Mouse (Mus musculus) neutrophil, adult 5-6 weeks (primary cell): ENCODE measurements around the gene Gm14393. TPM values are rescaled to one million over a fixed set of nuclear protein-coding genes. Genes with fewer than 3 reads are reported as not detected.
"Not testable (repeated sequence)": the region's sequence is repeated elsewhere in the genome, so short reads cannot be mapped to it uniquely, and the experiment has no call there.

Source experiments
- ATAC-seq: fragments of 151-379, 151-347 bp; 2 replicates; pipeline ENCODE4 v1.8.0; 2017; ENCODE audit warnings: mild to moderate bottlenecking, moderate TSS enrichment; ENCODE audit not compliant: insufficient number of reproducible peaks, poor library complexity, low FRiP score, severe bottlenecking; ENCODE audit errors: extremely low read depth
- total RNA-seq: library from RNA; stranded (forward); fragments of 200-1000 nt; gene quantifications from 2 replicates; pipeline ENCODE4 v1.2.3, GENCODE M21; 2017

The Gm14393 gene
- not detected in 2 replicates for total RNA-seq

GRCm38 (mm10) chr2:175067681-175068261, at the start of gene Gm14393:
TSS of gene Gm14393 (minus strand) at chr2:175067781.
- not testable (repeated sequence) for ATAC-seq

GRCm38 (mm10) chr2:175044268-175044667, 23.3 kb downstream of the Gm14393 start:
- not testable (repeated sequence) for ATAC-seq

Other genes with a start within 250 kb of the Gm14393 start
- not detected in 2 replicates for gene Gm14444, start 57.5 kb downstream of the Gm14393 start, total RNA-seq
- gene Gm14399, start 74.2 kb upstream of the Gm14393 start, total RNA-seq = 4.5 and 9.2 TPM in 2 replicates
- 0.12 TPM in 1 of 2 replicates, not detected in the other for gene Gm14443, start 108.1 kb upstream of the Gm14393 start, total RNA-seq
- 13.6 and 14.4 TPM in 2 replicates for gene Gm14391, start 139.1 kb upstream of the Gm14393 start, total RNA-seq
- gene Gm14440, start 207.3 kb upstream of the Gm14393 start, total RNA-seq = 3.1 and 6.1 TPM in 2 replicates